Mouse (Mus musculus) CD4-positive, CD25-positive, alpha-beta regulatory T cell, adult 2 months (primary cell): Measurements from ENCODE around the gene Pik3cd.
"Not testable (repeated sequence)": the region's sequence is repeated elsewhere in the genome, so short reads cannot be mapped to it uniquely, and the experiment has no call there.

ENCODE experiments used
- DNase-seq: peaks from one replicate; pipeline ENCODE4 v3.0.0-alpha.2; 2012; ENCODE audit warnings: low read depth, low spot score

Gene Pik3cd

DNA sequence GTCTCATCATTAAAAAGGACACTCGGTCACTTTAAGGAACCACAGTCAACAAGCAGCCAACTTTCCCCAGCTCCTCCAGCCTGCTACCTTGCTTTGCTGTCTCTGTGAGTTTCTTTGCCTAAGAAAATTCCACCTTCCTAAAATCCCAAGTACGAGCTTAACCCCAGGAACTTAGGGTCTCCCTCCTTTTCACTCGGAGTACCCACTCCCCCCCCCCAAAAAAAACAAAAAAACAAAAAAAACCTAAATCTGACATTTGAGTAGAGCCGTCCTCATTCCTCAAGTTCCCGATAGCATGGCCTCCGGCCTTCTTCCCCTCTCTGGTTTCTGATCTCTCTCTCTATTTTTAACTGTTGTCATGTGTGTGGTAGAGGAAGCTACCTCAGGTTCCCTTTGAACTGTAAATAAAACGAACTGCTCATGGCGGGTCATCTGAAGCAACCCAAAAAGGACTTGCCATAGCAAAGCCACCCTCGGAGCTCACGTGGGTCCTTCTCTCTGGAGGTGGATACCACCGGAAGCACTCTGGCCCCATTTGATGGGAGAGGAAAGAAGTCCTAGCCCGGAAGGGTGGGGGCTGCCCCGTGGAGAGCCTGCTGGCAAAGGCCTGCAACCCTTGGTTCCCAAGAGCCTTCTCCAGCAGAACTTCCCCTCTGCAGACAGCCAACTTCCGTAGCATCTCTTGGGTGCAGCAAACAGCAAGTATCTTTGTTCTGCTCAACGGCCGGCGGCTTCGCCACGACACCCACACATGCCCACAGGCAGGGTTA is at the start of gene Pik3cd:
Gene Pik3cd (minus strand): TSS at position 362 of the 770 bp plus-strand sequence.
- peak; percentile 70 for DNase-seq

DNA sequence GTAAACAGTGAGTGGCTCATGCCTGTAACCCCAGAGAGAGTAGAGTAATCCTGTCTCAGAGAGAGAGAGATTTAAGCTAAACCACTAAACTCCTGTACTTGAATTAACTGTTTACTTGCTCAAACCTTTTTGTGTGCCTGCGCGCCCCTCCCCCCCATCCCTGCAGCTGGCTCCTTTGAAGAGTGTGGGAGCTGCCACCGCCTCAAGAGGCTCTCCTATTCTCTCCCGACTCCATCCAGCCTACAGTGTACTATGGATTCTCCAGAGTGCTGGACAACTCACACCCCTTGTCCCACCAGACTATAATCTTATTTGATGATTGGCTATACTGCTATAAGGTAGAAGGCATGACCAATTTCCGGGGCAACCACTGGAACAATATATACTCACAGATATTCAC is 48.3 kb upstream of the Pik3cd start:
- DNase-seq: no peak

DNA sequence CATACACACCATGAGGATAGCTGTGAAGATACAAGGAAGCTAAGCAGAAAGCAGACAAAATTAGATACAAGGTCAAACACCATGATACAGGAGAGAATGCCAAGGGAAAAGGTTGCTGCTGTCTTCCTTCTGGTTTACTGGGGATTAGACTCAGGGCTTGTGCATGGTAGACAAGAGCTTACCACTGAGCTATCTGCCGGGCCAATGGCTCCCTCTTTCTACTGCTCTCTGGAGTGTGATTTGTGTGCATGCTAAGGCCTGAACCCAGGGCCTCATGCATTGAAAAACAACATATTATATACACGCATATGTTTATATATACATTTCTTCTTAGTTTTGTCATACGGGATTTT is 47.3 kb upstream of the Pik3cd start:
- not testable (repeated sequence) for DNase-seq

DNA sequence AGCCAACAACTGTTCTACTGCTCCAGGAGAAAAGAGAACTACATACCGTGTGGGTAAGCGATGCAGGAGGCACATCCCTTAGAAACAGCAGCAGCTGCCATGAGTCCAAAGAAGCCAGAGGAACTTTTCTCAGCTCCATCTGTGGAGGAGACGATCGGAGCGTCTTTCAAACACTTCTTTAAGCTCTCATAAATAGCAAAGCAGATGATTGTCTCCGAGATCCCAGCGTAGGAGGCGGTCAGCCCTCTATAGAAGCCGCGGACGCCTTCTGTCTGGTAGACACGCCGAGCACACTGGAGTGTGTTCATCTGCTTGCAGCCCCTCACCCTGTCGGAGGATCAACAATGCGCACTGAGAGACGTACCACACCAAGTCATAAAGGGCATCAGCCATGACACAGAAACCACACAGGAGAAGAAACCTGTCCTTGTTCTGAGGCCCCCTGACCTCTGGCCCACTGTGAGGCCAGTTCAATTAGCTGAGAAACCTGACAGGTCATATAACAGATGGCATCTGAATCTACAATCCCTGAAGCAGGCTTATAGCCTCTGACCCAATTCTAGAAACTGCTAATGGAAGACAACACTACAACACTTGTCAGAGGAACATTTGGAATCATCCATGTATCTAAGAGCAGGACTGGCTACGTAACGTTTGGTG is 46.8 kb upstream of the Pik3cd start:
- DNase-seq: no peak

DNA sequence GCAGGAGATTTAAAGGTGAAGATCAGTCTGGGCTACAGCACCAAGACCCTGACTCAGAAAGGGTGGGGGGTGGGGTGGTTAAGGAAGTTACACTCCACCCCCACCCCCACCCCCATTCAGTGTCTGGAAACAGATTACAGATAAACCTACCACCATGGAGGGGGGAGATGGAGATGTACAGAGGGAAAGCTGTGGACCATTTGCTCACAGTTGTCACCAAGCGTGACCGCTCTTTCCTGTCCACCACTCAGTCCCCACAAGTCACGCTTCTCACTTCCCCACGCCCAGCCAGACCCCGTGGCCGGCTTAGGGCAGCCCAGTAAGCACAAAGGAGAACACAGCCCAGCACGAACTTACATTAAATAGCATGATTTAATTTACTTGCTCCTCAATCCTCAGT is 41.7 kb upstream of the Pik3cd start:
- DNase-seq: no peak

DNA sequence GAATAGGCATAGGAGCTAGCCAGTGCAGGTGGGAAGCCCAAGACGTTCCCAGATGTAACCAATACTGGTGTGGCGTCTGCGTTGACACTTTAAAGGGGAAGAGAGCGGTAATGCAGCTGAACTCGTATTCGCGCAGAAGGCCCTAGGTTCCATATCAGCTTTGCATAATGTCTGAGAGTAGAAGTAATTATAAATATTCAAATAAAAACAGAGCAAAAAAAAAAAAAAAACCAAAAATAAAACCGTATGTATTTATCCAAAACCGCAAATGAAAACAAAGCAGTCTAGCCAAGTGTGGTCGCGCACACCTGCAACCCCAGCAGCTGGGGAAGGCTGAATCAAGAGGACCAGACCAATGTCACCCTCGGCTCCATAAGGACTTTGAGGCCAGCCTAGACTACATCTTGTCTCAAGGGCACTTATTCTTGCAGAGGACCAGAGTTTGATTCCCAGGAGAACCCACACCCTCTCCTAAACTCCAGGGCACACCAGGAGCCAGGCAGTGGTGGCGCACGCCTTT is 39.7 kb upstream of the Pik3cd start:
- no peak for DNase-seq

DNA sequence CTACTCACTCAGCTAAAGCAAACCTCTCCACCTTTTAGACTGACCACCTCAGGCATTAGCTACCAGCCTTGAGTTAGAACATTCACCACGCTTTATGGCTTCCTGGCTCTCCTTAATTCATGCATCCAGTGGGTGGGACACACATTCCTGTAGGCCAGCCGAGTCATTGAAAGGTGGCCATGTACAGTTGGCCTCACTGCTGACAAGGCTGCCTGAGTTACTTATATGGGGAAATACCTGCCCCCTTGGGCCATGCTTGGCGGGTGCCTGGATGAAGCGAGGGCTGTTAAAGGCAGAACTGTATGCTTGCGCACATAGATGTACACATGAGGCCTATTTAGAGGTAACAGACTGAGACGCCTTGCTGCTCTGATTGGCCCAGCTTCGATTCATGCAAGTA is 37.9 kb upstream of the Pik3cd start:
- no peak for DNase-seq

DNA sequence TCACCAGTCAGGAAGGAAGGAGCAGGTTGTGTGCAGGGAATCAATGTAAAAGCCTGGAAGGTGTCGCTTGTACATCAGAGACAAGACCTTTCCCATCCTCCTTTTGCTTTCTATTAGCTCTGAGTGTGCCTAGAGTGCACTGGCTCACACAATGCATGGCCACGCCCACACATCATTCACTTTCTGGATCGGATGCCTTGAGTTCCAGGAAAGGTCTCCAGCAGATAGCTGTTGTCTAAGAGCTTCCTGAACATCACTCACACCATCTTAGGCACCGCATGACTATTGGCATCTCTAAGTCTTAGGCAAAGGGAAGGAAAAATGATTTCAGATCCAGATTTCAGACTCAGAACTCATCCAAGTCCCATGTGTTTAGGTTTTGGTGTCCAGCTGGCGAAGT is 37.1 kb upstream of the Pik3cd start:
- no peak for DNase-seq

DNA sequence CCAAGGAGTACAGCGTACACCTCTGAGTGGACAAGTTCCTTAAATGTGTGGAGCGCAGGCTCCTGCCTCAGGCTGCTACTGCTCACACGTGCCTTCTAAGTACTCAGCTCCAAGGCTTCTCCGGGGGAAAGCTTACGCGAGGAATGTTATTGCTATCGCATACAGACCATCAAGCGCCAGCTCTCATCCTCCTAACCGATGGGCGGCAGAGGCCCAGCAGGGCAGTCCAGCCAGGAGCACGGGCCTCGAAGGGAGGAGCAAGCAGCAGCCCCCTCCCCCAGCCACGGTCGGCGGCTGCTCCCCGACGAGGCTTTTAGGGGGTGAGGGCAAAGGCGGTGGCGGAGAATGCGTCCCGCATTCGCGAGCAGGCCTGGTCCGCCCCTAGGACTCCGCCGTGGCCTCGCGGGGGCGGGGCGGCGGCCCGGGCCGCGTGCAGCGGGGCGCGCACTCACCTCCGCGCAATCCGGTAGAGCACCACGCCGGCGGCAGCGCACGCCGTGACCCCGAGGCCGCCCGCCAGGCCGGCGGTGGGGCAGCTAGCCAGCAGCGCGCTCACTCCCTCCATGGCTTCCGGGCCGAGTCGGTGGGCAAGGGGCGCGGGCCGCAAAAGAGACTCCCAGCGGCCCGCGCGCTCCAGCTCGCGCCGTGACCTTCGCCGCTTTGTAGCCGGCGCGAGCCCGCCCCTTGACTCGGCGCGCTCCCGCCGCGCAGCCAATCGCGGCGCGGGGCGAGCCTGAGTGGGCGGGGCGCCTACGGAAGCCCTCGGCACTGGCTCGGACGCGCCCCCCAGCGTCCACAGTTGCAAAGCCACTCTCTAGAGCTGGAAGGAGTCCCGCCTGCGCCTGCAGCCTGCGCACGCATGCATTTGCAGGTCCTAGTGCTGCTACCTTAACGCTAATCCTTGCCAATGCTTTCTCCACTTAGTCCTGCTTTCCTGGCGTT is 35.3 kb upstream of the Pik3cd start, which contains the start of gene Tmem201:
Gene Tmem201 (minus strand): TSS at position 662 of the 942 bp plus-strand sequence.
- peak; percentile 98 for DNase-seq

DNA sequence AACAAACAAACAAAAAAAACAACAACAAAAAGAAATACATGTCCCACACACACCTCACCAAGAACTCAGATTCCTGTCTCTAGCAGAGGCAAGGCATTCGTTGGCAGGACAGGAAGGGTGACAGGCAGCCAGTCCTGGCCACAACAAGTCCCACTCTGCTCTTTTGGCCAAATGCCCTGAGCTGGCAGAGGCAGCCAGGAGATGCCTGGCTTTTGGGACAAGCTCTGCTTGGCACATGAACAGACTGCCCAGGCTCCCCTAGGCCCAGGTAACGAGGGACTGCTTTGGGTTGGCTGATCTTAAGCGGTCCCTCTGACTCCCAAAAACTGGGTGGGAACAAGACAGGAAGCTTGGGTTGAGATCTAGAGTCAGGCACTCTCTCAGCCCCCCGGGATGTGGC is 34.2 kb upstream of the Pik3cd start:
- DNase-seq: no peak

DNA sequence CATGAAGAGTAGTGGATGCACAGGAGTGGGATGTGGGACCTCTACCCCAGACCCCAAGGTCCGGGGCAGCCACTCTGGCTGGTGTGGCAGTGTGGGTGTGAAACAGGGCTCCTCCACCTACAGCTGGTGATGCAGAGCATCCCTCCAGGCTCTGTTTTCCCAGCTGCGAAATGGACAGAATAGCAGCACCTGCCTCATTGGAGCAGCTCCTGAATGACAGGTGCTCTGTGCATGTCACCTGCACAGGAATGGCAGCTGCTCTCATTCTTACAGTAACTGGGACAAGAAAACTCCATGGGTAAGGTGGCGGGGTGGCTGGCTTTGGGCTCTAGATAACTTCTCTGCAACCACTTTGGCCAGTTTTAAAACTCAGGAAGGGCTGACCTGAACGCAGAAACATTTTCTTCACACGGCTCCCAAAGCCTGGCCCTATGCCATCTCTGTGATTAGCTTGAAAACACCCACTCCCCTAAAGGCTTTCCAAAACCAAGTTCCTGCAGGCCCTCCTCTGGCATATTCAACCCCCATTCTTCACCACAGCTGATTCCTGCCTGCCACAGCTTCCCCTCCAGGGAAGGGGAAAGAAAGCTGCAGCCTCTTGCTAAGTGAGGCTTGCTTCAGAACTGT is 33.4 kb upstream of the Pik3cd start:
- DNase-seq: no peak

DNA sequence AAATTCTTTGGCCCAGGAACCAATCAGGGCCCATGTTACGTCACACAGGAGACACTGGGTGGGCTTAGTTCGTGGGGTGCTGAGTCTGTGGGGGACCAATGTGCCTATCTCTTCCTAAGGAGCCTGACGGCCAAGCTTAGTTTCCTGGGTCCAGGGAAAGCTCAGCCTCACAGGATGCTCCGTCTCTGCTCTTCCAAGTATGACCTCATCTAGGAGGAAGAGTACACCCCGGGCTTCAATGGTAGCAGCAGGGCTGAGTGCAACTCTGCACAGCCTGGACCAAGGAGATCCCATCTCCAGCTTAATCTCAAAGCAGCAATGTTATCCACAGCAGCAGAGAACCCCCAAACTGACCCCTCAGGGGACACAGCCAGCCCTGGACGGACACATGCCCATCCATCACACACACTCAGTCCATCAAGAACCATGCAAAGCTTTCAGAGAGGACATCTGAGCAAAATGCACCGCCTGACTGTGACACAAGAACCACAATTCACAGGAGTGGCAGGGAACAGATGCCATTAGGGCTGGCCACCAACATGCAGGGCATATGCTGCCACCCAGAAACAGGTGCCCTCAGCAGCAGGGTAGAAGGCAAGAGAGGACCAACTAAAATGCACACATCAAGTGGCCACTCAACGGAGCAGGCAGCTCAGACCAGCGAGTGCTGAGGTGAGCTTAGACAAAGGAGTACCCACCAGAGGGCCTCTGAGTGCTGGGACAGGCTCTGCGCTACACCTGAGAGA is 32.5 kb upstream of the Pik3cd start:
- no peak for DNase-seq

DNA sequence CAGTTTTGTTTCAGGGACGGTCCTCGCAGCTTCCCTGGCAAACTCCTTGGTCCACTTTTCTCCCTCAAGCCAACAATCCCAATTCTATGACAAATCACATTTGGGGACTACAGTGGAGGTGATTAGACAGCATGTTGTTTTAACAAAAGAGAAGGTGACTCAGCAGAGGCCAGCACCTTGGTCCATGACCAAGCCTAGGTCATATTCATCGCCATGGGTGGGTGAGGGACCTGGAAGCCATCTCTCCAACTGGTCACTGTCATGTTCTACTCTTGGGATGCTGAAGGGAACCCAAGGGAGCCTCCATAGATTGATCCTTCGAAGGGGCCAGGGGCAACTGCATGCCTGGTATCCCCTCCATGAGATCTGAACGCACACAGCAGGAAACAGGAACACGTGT is 31.9 kb upstream of the Pik3cd start:
- no peak for DNase-seq

DNA sequence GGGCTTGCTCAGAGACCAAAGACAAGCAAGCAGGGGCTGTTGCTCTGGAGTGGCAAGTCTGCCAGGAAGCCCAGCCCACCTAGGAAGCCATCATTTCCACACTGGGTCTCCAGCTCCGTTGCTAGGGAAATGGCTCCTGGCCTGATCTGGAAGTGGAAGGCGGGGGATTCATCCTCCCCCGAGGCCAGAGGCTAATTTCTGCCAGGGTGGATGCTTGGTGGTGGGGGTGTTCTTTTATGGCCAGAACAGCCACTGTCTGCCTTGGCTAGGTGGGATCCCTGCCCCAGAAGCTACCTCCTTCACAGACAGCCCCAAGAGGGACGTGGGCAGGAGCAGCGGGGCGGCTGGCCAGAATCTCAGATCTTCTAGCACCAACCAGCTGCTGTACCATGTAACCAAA is 31.4 kb upstream of the Pik3cd start:
- no peak for DNase-seq

DNA sequence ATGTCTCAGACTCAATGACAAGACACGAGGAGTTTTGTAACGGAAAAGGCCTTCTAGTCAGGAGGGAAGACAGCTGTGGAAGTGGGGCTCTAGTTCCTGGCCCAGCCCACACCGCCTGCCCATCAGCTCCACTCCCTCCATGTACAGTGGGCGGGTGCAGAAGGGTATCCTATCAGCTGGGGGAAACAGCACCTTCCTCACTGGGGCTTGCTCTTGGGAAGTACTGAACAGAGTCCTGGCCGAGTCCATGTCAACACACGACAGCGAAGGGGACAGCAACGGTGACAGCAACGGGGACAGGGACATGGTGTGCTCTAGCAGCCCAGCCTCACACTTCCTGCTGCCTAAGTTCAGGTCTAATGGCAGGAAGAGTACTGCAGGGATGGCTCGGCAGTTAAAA is 30.4 kb upstream of the Pik3cd start:
- no peak for DNase-seq

DNA sequence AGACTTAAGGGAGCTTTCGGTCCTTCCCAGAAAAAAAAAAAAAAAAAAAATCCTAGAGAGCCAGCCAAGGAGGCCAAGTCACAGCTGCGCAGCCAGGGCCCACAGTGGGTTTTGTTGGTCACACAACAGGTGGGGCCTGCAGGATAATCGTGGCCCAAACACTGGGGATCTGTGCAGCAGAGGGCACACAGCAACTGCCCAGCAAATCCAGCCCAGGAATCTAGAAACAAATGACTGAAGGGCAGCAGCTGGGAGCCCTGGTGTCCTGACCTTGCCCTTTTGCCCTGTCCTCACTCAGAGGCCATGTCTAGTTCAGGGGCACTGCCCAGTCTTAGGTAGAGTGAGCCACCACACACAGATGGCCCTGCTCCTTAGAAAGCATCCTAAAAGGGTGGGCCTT is 29.9 kb upstream of the Pik3cd start:
- no peak for DNase-seq

DNA sequence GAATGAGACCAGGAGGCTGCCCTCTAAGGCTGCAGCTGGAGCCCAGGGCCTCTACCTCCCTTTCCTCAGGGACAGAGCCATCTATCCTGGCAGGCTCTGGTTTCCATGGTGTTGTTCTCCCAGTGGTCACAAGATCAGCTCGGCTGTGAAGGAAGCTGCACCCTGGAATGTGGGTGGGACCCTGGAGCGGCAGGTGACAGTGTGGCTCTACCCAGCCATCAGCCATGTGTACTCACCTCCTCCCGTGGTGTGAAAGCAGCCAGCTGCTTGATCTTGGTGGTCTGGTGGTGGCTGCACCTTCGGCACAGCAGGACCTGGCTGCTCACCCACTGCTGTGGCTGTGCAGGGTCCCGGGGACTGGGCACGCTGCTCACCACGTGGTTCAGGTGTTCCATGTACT is 28.5 kb upstream of the Pik3cd start:
- DNase-seq: no peak

DNA sequence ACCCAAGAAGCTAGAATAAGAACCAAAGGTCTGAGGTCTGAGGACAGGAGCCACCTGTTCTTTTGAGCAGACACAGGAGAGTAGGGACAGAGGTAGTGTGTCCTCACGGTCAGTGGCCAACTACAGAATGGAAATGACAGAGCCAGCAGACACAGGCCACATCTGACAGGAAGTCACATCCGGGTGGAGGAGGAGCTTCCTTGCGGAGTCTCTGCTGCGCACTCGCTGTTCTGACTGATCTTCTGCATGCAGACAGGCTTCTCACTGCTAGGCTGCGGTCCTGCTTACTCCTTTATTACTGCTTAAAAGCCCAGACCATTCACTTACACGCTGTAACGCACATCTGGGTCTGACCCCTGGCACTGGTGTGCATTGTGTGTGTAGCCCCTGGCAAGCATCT is 26.4 kb upstream of the Pik3cd start:
- DNase-seq: peak; percentile 32

DNA sequence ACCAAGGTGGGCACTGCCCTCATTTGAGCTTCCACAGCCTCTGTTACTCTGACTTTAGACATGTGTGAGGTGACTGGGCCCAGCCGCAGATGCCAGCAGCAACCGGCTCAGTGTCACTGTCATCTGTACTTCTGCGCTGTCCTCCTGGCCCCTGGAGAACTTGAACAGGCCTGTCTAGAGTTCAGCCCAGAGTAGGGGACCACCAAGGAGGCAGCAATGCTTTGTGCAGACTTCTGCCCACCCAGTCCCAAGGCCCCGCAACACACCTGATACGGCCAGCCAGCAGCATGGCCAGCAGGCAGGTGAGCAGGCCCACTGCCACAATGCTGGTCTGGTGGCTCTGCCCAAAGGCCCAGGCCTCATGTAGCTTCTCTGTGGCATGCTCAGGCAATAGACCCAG is 25.3 kb upstream of the Pik3cd start:
- DNase-seq: no peak

DNA sequence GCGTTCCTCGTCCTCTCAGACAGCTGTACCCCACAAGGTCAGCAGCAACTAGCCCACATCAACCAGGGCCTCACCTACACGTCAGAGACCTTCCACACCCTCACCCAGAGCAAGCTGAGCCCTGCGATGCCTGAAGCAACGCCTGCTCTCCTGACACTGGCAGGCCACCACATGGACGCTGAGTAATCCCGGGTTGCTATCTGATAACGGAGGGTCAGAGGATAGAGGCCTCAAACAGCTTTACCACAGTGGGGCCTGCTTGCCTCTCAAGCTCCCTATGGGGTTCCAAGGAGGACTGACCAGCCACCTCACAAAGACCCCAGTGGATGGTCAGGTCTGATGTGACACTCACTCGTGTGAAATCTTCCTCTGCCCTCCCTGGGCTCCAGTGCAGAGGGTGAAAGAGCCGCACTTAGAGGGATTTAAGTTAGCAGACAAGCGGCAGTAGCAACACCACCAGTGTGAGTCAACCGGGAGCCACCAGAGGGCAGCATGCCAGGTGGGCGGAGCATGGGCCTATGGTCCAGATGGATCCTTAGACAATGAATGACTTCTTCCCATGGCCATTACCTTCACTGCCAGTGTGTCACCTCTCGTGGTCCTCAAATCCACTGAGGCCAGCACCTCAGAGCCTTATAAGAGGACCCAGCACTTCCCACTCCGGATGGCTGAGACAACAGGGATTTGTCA is 23.4 kb upstream of the Pik3cd start:
- DNase-seq: peak; percentile 69
